Mouse (Mus musculus) heart, adult 2 months (tissue): ENCODE measurements around the gene Tpr.

Source experiments
- CTCF ChIP-seq: fragments of 200-600 bp; IDR thresholded peaks from 2 replicates; pipeline ENCODE4 v1.8.1; 2022; ENCODE audit warnings: antibody characterized with exemption, mild to moderate bottlenecking, moderate library complexity
- EP300 ChIP-seq: fragments of 200-500 bp; IDR thresholded peaks from 2 replicates; pipeline ENCODE4 v1.6.1; 2011; ENCODE audit warnings: low read depth, low read length, control low read depth; ENCODE audit not compliant: insufficient read depth
- POLR2A ChIP-seq: fragments of 200-500 bp; IDR thresholded peaks from 2 replicates; pipeline ENCODE4 v1.6.1; 2011; ENCODE audit warnings: mild to moderate bottlenecking, low read depth, low read length, control low read depth; ENCODE audit not compliant: insufficient read depth

DNA sequence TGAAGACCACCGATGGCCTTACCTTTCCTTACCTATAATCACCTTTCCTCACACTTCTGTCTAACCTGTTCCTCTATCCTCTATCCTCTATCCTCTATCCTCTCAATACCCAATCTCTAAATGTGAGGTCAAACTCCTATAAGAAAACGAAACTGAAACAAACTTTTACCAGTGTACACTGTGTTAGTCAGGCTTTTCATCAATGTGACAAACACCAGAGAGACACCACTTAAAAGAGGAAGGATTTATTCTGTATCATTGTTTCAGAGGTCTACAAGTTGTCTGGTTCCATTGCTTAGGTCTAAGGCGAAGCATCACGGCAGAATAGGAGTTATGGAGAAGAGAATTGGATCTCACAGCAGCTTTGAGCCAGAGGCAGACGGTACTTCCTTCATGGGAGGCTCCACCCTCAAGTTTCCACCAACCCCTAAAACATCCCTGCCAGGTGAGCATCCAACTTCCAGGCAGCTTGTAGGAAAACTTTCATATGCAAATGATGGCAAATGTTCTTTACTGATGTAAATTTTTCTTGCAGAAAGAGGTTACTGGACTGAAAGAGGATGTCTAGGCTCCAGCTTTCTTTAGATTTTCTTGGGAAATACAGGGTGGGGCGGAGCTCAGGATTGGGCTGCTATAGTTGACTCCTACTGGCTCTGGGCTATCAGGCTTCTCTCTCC is 104.1 kb downstream of the Tpr start:
- TF ChIP-seq POLR2A (no peak), EP300 (no peak), CTCF (no peak)
